Mouse (Mus musculus) lung, embryonic 16.5 days (tissue): ENCODE results near the gene C2cd3. TPM values are rescaled to one million over a fixed set of nuclear protein-coding genes. Genes with fewer than 3 reads are reported as not detected.
A peak's percentile ranks its signal among the peaks of the same experiment; 100 is the strongest.

ENCODE experiments used
- ATAC-seq: fragments of 200-750 bp; cut with Nextera tagmentation; 2 replicates; pipeline ENCODE4 v1.8.0; 2017; ENCODE audit warnings: low read depth, mild to moderate bottlenecking, moderate library complexity
- H3K27ac ChIP-seq: fragments of 300-500 bp; sonication (generic); 2 replicates; pipeline ENCODE4 v1.5.1; 2014; ENCODE audit warnings: mild to moderate bottlenecking, control low read depth, low read length
- H3K27me3 ChIP-seq: fragments of 300-500 bp; sonication (generic); 2 replicates; pipeline ENCODE4 v1.6.1; 2014; ENCODE audit warnings: low read depth, low read length, mixed read lengths; ENCODE audit not compliant: control insufficient read depth, insufficient read depth
- H3K36me3 ChIP-seq: fragments of 300-500 bp; sonication (generic); 2 replicates; pipeline ENCODE4 v1.6.1; 2014; ENCODE audit warnings: low read length; ENCODE audit not compliant: control insufficient read depth, insufficient read depth
- H3K4me1 ChIP-seq: fragments of 300-500 bp; sonication (generic); replicated peaks from 2 replicates; pipeline ENCODE4 v1.6.1; 2014; ENCODE audit warnings: low read length, mixed read lengths; ENCODE audit not compliant: control insufficient read depth, insufficient read depth
- H3K4me2 ChIP-seq: fragments of 300-500 bp; sonication (generic); 2 replicates; pipeline ENCODE4 v1.6.1; 2014; ENCODE audit warnings: low read depth, low read length, control low read depth
- H3K4me3 ChIP-seq: fragments of 300-500 bp; sonication (generic); 2 replicates; pipeline ENCODE4 v1.5.1; 2014; ENCODE audit warnings: mild to moderate bottlenecking, low read length, control low read depth
- H3K9ac ChIP-seq: fragments of 300-500 bp; sonication (generic); 2 replicates; pipeline ENCODE4 v1.6.1; 2014; ENCODE audit warnings: low read length, control low read depth
- H3K9me3 ChIP-seq: fragments of 300-500 bp; sonication (generic); 2 replicates; pipeline ENCODE4 v1.6.1; 2016; ENCODE audit warnings: low read length; ENCODE audit not compliant: control insufficient read depth
- WGBS: fragments of 180-500 bp; shearing (Covaris S2); extraction: QIAGEN DNeasy Blood & Tissue Kit; methylation state at CpG from one replicate; pipeline ENCODE4 v1.1.7; 2014; 5-methylcytosine and 5-hydroxymethylcytosine counted together
- polyA plus RNA-seq: library from polyadenylated mRNA; unstranded; fragments of >200 nt; fragmentation: Nextera tagmentation; extraction: Ambion mirVana; gene quantifications from 2 replicates; pipeline ENCODE4 v1.2.1, GENCODE M21; 2015

C2cd3 gene
- polyA plus RNA-seq, 1 experiment from 2014 or later: 23.1 TPM

DNA sequence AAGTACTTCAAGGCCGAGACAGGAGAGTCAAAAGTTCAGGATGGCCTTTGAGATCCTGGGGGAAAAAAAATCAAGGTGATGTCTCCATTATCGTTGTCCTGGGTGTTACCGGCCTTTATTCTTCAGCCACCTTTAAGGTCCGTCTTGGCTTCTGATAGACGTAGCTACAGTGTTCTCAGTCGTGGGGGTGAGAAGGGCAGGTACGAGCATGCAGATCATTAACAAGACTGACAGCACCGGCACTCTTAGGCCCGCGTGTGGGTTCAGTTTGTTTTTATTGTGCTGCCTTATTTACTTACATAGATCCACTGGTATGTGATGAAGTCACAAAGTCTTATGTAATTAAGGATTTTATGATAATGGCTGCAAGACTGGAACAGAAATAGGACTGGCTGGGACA lies 91.7 kb downstream of the C2cd3 start:
- WGBS: 58% methylated on average over 10 of the region's 10 CpGs
- Histone ChIP-seq H3K9ac (no peak overlapping the region), H3K27me3 (no peaks in the 10 kb centered on the region), H3K27ac (no peak overlapping the region), H3K36me3 (no peaks in the 10 kb centered on the region; the same call in 1 of the 2 replicates), H3K4me2 (no peak overlapping the region), H3K4me1 (peaks cover 13% of the 10 kb centered on the region), H3K9me3 (no peaks in the 10 kb centered on the region), H3K4me3 (no peak overlapping the region)
- ATAC-seq: no peak

DNA sequence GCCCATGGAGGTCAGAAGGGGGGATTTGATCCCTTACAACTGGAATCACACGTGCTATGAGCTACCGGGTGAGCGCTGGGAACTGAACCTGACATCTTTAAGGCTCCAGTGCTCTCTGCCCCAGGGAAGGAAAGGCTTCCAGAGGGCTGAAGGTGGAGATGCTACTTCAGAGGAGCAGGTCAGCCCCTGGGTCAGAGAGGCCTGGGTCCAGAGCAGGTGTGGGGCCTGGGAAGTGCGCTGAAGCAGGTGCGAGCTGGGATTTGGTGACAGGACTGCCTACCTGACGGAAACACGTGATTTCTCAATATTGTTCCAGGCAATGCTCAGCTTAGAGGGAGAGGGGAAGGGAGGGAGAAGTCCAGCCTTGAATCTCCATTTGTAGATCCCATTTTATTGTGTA lies 92.2 kb downstream of the C2cd3 start:
- ATAC-seq: no peak
- Histone ChIP-seq H3K4me3 (no peak overlapping the region), H3K4me1 (peaks cover 13% of the 10 kb centered on the region), H3K4me2 (no peak overlapping the region), H3K9ac (no peak overlapping the region), H3K27ac (no peak overlapping the region; the same call in 1 of the 2 replicates), H3K9me3 (no peaks in the 10 kb centered on the region), H3K27me3 (no peaks in the 10 kb centered on the region), H3K36me3 (no peaks in the 10 kb centered on the region; the same call in 1 of the 2 replicates)
- 88% methylated on average over 7 of the region's 7 CpGs for WGBS

GRCm38 (mm10) chr7:100465248-100465647 lies 93.2 kb downstream of the C2cd3 start:
- Histone ChIP-seq H3K4me2 (0 out of 2 replicates have a peak overlapping the region, but pooled peaks have one; percentile 10), H3K9me3 (no peaks in the 10 kb centered on the region), H3K27me3 (no peaks in the 10 kb centered on the region), H3K27ac (peak overlapping the region; percentile 81), H3K4me1 (peaks cover 13% of the 10 kb centered on the region), H3K36me3 (0 out of 2 replicates have a peak, but pooled peaks cover 2% of the 10 kb centered on the region), H3K4me3 (no peak overlapping the region), H3K9ac (0 out of 2 replicates have a peak overlapping the region, but pooled peaks have one; percentile 17)
- WGBS: 46% methylated on average over 4 of the region's 4 CpGs
- ATAC-seq: peak; percentile 60

- 0 out of 2 replicates have a peak overlapping the region, but pooled peaks have one; percentile 17 for H3K9ac ChIP-seq
- no peak overlapping the region for H3K4me3 ChIP-seq
- peaks cover 13% of the 10 kb centered on the region for H3K4me1 ChIP-seq
- H3K27ac ChIP-seq: peak overlapping the region; percentile 81
- H3K36me3 ChIP-seq: peaks cover 6% of the 10 kb centered on the region; the same call in 1 of the 2 replicates
- no peaks in the 10 kb centered on the region for H3K27me3 ChIP-seq
- peak; percentile 91 for ATAC-seq
- H3K4me2 ChIP-seq: 0 out of 2 replicates have a peak overlapping the region, but pooled peaks have one; percentile 10
- no peaks in the 10 kb centered on the region for H3K9me3 ChIP-seq
- WGBS: 24% methylated on average over 5 of the region's 5 CpGs
Observed at GRCm38 (mm10) chr7:100465656-100466309, 93.8 kb downstream of the C2cd3 start.

DNA sequence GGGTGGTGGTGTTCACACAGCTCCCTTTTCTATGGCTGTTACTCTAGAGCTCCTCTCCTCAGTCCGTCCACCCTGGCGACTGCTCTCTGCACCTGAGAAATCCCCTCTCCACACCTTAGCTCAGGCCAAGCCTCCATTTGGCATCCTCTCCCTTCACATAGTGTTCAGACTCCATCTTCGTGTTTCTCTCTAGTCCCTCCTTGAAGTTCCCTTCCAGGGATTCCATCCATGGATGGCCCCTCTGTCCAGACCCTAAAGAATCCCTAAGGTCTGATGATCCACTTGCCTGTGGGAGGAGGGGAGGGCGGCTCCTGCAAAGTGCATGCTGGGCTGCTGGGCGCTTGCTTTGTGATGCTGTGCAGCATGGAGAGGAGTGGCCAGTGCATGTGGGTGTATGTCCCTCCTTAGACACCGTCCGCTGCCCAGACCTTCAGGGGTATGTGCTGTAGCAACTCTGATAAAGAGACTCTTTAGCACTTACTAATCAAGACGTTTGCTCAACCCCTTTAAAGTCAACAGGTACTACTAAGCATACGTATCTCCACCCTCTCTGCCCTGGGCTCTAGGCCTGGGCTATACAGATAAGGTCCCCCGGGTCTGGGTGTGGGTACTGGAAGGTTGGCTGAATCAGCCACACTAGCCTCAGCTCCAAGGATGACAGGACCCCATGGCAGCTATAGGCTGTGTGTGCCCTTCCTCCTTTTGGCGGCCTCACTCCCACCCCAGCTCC lies 94.9 kb downstream of the C2cd3 start:
- peak; percentile 39; the same call in 1 of the 2 replicates for ATAC-seq
- Histone ChIP-seq H3K4me3 (no peak overlapping the region), H3K9me3 (no peaks in the 10 kb centered on the region), H3K36me3 (peaks cover 6% of the 10 kb centered on the region; the same call in 1 of the 2 replicates), H3K27ac (0 out of 2 replicates have a peak overlapping the region, but pooled peaks have one; percentile 8), H3K27me3 (no peaks in the 10 kb centered on the region), H3K4me1 (peaks cover 13% of the 10 kb centered on the region), H3K9ac (no peak overlapping the region), H3K4me2 (no peak overlapping the region)
- whole genome bisulfite sequencing: 71% methylated on average over 11 of the region's 11 CpGs

DNA sequence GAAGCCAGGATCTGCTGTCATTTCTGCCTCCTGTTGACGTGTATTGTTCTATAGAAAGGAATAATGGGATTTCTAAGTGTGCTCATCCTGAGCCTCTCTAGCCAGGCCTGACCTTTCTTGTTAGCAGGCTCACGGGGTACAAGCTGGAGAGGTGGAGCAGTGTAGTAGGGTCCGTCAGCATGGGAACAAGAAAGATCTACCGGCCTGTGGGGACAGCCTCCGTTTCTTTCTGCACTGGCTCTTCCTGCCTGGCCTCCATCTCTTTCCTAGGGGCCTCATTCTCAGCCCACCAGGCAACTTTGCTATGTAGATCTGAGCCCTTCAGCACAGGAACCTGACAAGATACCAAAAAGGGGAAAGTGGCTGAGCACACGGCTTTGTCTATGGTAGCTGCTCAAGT lies 96.7 kb downstream of the C2cd3 start:
- peaks cover 13% of the 10 kb centered on the region for H3K4me1 ChIP-seq
- 80% methylated on average over 6 of the region's 6 CpGs for WGBS
- no peak overlapping the region for H3K4me2 ChIP-seq

GRCm38 (mm10) chr7:100469502-100469901 lies 97.5 kb downstream of the C2cd3 start:
- no peak overlapping the region for H3K9ac ChIP-seq
- no peaks in the 10 kb centered on the region for H3K9me3 ChIP-seq
- no peaks in the 10 kb centered on the region for H3K27me3 ChIP-seq
- 92% methylated on average over 1 of the region's 1 CpGs for WGBS
- H3K4me2 ChIP-seq: no peak overlapping the region
- ATAC-seq: no peak
- peaks cover 12% of the 10 kb centered on the region for H3K4me1 ChIP-seq
- H3K27ac ChIP-seq: no peak overlapping the region
- H3K4me3 ChIP-seq: no peak overlapping the region
- H3K36me3 ChIP-seq: peaks cover 6% of the 10 kb centered on the region; the same call in 1 of the 2 replicates

More for the DNA sequence above, 96.7 kb downstream of the C2cd3 start:
- no peak for ATAC-seq
- Histone ChIP-seq H3K36me3 (peaks cover 6% of the 10 kb centered on the region; the same call in 1 of the 2 replicates), H3K27me3 (no peaks in the 10 kb centered on the region), H3K4me3 (no peak overlapping the region), H3K9ac (no peak overlapping the region), H3K27ac (no peak overlapping the region), H3K9me3 (no peaks in the 10 kb centered on the region)

DNA sequence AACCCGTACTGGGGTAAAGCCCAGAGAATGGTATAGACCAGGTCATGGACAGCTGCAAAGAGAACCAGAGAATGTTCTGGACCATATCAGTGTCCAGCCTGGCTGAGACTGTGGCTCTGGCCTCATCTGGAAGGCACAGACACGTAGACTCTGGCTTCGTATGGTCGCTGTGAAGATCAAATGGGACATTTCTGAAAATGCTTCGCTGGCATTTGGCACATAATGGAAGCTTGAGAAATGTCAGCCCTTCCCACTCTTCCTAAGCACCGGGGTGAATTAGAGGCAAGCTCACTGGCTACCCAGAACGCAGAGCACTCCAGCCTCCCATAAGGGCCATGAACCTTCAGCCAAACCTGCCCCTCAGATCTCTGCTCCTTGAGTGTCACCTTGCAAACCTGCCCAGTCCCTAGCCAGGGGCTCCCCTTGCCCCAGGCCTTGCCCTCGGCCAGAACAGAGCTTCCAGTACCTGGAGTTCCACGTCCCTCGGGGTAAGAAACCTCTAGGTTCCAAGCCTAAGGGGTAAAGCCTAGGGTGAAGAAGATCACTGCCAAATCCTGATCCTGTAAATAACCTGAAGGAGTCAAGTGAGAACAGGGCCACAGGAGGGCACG lies 98.9 kb downstream of the C2cd3 start:
- H3K27me3 ChIP-seq: no peaks in the 10 kb centered on the region
- H3K4me3 ChIP-seq: no peak overlapping the region
- H3K4me1 ChIP-seq: peaks cover 5% of the 10 kb centered on the region; the same call in 1 of the 2 replicates
- no peaks in the 10 kb centered on the region for H3K9me3 ChIP-seq
- peaks cover 6% of the 10 kb centered on the region; the same call in 1 of the 2 replicates for H3K36me3 ChIP-seq
- 86% methylated on average over 11 of the region's 11 CpGs for WGBS
- H3K27ac ChIP-seq: no peak overlapping the region
- no peak overlapping the region for H3K4me2 ChIP-seq
- no peak overlapping the region for H3K9ac ChIP-seq
- ATAC-seq: no peak

- ATAC-seq: no peak
- Histone ChIP-seq H3K27ac (no peak overlapping the region), H3K4me3 (no peak overlapping the region), H3K9me3 (no peaks in the 10 kb centered on the region), H3K27me3 (no peaks in the 10 kb centered on the region), H3K36me3 (peaks cover 6% of the 10 kb centered on the region; the same call in 1 of the 2 replicates), H3K4me2 (no peak overlapping the region), H3K4me1 (peaks cover 5% of the 10 kb centered on the region; the same call in 1 of the 2 replicates), H3K9ac (no peak overlapping the region)
- WGBS: 95% methylated on average over 1 of the region's 1 CpGs
Observed at GRCm38 (mm10) chr7:100471407-100471797, 99.4 kb downstream of the C2cd3 start.
